Mouse (Mus musculus) E14TG2a.4 (cell line): ENCODE data around the gene Ercc2.

Experiments
- H3K27me3 ChIP-seq: 2 replicates; pipeline ENCODE4 v1.6.1; 2014; ENCODE audit warnings: low read length, control low read depth; ENCODE audit not compliant: insufficient read depth
- H3K36me3 ChIP-seq: 2 replicates; pipeline ENCODE4 v1.6.1; 2014; ENCODE audit warnings: low read length, control low read depth; ENCODE audit not compliant: insufficient read depth
- H3K4me1 ChIP-seq: replicated peaks from 2 replicates; pipeline ENCODE4 v1.6.1; 2014; ENCODE audit warnings: low read depth, low read length, control low read depth
- H3K4me3 ChIP-seq: replicated peaks from 2 replicates; pipeline ENCODE4 v1.5.1; 2014; ENCODE audit warnings: mild to moderate bottlenecking, low read length
- H3K9me3 ChIP-seq: 2 replicates; pipeline ENCODE4 v1.6.1; 2014; ENCODE audit warnings: low read length, control low read depth
- CTCF ChIP-seq: conservative IDR thresholded peaks from 2 replicates; pipeline ENCODE4 v1.5.1; 2014; ENCODE audit warnings: low read length
- NANOG ChIP-seq: IDR thresholded peaks from 2 replicates; pipeline ENCODE4 v1.6.1; 2014; ENCODE audit warnings: borderline replicate concordance, low read length, mixed read lengths
- POU5F1 ChIP-seq: IDR thresholded peaks from 2 replicates; pipeline ENCODE4 v1.6.1; 2014; ENCODE audit warnings: low read length, borderline replicate concordance

Gene Ercc2

DNA sequence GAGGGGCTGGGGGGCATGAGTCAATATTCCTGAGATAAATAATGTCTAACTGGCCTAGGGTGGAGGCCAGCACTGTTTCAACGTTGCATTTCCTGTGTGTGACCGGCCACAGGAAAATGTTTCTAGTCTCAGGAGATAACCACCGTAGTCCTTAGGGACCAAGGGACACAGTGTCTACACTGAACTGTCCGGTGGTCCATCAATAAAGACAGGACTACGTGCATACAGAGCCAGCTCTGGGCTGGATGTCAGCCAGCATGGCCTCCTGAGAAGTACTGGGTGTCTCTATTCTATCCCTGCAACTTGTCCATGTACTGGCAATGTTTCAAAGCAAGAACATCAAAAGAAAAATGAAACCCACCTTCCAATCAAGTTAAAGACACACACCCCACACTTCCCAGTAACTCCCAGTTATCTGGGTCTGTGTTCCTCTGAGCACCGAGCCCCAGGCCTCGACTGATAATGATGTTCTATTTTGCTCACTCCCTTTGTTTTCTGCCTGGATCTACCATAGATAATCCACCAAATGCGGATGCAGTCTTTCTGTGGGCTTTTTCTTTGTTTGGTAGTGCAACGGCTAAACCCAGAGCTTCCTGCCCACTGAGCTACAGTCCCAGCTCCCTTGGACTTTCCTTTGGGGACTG, 59.8 kb downstream of the Ercc2 start:
- no peak for TF ChIP-seq NANOG
- no peak for TF ChIP-seq CTCF
- no peak for TF ChIP-seq POU5F1
- H3K36me3 ChIP-seq, result peaks cover 71% of the 10 kb centered on the region
- H3K9me3 ChIP-seq, result no peaks in the 10 kb centered on the region
- H3K4me1 ChIP-seq, result peaks cover 17% of the 10 kb centered on the region
- H3K4me3 ChIP-seq, result no peak overlapping the region
- H3K27me3 ChIP-seq, result no peaks in the 10 kb centered on the region

DNA sequence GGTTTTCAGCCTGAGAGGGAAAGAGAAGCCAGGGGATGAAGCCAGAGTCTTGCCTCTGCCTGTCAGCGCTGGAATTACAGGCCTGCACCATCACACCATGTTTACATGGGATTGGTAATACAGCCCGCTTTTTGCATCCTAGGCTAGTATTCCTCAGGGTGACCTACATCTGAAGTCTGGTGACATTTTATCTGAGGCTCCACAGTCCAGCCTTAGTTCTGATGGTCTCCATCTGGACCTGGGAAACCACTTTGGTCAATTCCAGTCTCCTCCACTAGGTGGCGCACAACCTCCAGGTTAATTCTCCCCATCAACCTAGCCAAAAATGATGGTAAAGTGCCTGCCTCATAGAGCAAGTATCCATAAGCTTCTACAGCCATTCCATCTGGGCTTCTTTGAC, 61.5 kb downstream of the Ercc2 start:
- peak; percentile 93 for TF ChIP-seq CTCF
- TF ChIP-seq NANOG, result no peak
- TF ChIP-seq POU5F1, result no peak
- no peaks in the 10 kb centered on the region for H3K9me3 ChIP-seq
- H3K27me3 ChIP-seq, result no peaks in the 10 kb centered on the region
- no peak overlapping the region for H3K4me3 ChIP-seq
- peaks cover 9% of the 10 kb centered on the region for H3K4me1 ChIP-seq
- peaks cover 69% of the 10 kb centered on the region for H3K36me3 ChIP-seq

DNA sequence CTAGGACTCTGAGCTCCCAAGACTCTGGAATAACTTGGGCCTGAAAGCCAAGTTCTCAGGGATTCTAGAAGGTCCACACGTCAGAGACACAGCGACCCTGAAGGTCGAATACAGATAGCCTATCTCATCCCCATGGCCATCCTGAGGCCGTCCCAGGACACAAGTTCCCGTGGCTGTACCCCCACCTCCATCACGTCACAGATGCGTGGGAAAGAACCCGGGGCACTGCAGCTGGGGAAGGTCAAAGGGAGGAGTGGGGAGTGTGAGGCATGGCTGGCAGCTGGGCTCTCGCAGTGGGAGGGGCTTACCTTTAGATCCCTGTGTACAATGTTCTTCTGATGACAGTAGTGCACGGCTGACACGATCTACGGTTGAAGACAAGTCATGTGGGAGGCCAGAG, 63.0 kb downstream of the Ercc2 start:
- H3K4me1 ChIP-seq, result peaks cover 14% of the 10 kb centered on the region
- H3K4me3 ChIP-seq, result no peak overlapping the region
- peaks cover 70% of the 10 kb centered on the region for H3K36me3 ChIP-seq
- TF ChIP-seq POU5F1, result no peak
- no peak for TF ChIP-seq CTCF
- no peak for TF ChIP-seq NANOG
- H3K27me3 ChIP-seq, result no peaks in the 10 kb centered on the region
- no peaks in the 10 kb centered on the region for H3K9me3 ChIP-seq
